Mouse (Mus musculus): Measurements from ENCODE around the gene Sntb2. TPM values are rescaled to one million over a fixed set of nuclear protein-coding genes. Genes with fewer than 3 reads are reported as not detected.
"Not testable (repeated sequence)": the region's sequence is repeated elsewhere in the genome, so short reads cannot be mapped to it uniquely, and the experiment has no call there.

Sntb2 gene
- polyA plus RNA-seq, 1 experiment from 2014 or later: 4.9 TPM

DNA sequence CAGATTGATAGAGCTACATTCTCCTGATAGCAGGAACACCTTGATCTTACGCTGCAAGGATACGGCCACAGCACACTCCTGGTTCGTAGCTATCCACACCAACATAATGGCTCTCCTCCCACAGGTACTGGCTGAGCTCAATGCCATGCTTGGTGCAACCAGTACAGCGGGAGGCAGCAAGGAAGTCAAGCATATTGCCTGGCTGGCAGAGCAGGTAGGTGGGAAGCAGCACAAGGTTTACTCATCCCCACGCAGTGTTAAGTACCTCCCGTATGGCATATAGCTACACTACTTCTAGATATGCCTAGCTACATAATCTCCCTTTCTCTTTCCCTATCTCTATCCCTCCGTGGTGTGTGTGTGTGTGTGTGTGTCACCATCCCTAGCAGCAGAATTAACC is 55.8 kb downstream of the Sntb2 start:
- 88% methylated on average over 7 of the region's 7 CpGs for WGBS
- Histone ChIP-seq H3K9ac (ENCODE audit: low read depth, low read length) (no peak overlapping the region), H3K9me3 (ENCODE audit: control insufficient read depth, low read length) (no peaks in the 10 kb centered on the region), H3K36me3 (ENCODE audit: control insufficient read depth, insufficient read depth, low read length) (no peaks in the 10 kb centered on the region), H3K27me3 (replicated peaks; ENCODE audit: control insufficient read depth, insufficient read depth, low read length) (no peaks in the 10 kb centered on the region), H3K4me2 (no peak overlapping the region), H3K4me3 (ENCODE audit: low read depth, low read length) (no peak overlapping the region), H3K4me1 (replicated peaks; ENCODE audit: control insufficient read depth, insufficient read depth, low read length) (no peaks in the 10 kb centered on the region), H3K27ac (ENCODE audit: low read depth, low read length) (no peak overlapping the region)
- no peak for ATAC-seq (replicated peaks; ENCODE audit: low FRiP score)
- DNase-seq (ENCODE audit: low spot score): no peak

DNA sequence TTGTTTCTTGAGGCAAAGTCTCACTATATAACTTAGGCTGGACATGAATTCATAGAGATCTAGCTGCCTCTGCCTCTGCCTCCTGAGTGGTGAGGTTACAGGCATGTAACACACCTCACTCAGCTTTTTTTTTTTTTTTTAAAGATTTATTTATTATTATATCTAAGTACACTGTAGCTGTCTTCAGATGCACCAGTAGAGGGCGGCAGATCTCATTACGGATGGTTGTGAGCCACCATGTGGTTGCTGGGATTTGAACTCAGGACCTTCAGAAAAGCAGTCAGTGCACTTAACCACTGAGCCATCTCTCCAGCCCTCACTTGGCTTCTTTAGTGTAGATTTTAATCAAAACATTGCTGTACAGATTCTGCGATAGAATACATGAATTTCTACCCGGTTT is 60.8 kb downstream of the Sntb2 start:
- not testable (repeated sequence) for H3K4me2 ChIP-seq; H3K27ac ChIP-seq (ENCODE audit: low read depth, low read length); H3K36me3 ChIP-seq (ENCODE audit: control insufficient read depth, insufficient read depth, low read length); H3K4me3 ChIP-seq (ENCODE audit: low read depth, low read length); DNase-seq (ENCODE audit: low spot score); ATAC-seq (replicated peaks; ENCODE audit: low FRiP score); H3K27me3 ChIP-seq (replicated peaks; ENCODE audit: control insufficient read depth, insufficient read depth, low read length); H3K4me1 ChIP-seq (replicated peaks; ENCODE audit: control insufficient read depth, insufficient read depth, low read length); H3K9ac ChIP-seq (ENCODE audit: low read depth, low read length); H3K9me3 ChIP-seq (ENCODE audit: control insufficient read depth, low read length)
- 79% methylated on average over 4 of the region's 4 CpGs for WGBS

DNA sequence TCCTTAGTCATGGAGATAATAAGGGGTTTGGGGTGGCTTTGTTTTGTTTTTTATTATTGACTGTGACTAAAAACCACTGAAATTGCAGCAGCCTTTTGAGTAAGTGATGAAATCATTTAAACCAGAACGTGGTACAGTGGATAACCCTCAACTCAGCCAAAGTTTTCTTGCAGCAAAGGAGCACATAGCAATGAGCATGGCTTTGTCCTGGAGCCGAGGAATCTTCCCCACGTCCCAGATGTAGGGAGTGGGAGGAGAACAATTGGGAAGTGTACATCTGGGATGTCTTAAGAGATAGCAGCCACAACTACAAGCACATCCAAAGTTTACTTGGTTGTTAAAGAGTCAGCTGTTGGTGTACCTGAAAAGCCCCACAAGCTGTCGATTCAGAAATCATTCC is 61.9 kb downstream of the Sntb2 start:
- no peak overlapping the region for H3K4me2 ChIP-seq
- no peak for DNase-seq (ENCODE audit: low spot score)
- H3K9ac ChIP-seq (ENCODE audit: low read depth, low read length): no peak overlapping the region
- no peaks in the 10 kb centered on the region for H3K27me3 ChIP-seq (replicated peaks; ENCODE audit: control insufficient read depth, insufficient read depth, low read length)
- 82% methylated on average over 4 of the region's 4 CpGs for WGBS
- no peak for ATAC-seq (replicated peaks; ENCODE audit: low FRiP score)
- H3K9me3 ChIP-seq (ENCODE audit: control insufficient read depth, low read length): no peaks in the 10 kb centered on the region
- H3K27ac ChIP-seq (ENCODE audit: low read depth, low read length): no peak overlapping the region
- no peaks in the 10 kb centered on the region for H3K36me3 ChIP-seq (ENCODE audit: control insufficient read depth, insufficient read depth, low read length)
- H3K4me3 ChIP-seq (ENCODE audit: low read depth, low read length): no peak overlapping the region
- no peaks in the 10 kb centered on the region for H3K4me1 ChIP-seq (replicated peaks; ENCODE audit: control insufficient read depth, insufficient read depth, low read length)

DNA sequence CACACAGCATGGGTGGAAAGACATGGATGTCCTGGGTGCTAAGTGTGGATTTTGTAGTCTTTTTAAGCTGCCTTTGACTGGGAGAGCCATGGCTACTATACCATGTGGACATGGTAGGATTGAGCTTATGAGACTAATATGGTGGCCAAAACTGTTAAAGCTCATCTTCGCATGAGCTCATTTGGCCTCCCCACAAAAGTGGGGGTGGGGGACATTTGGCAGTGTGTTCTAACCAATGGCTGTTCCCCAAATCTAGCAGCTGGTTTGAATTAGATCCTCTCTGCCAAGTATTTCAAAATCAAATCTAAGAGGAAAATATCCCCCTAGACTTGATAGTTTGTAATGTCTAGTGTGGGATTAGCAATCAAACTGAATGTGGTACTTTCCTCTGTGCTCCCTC is 63.5 kb downstream of the Sntb2 start:
- no peak for ATAC-seq (replicated peaks; ENCODE audit: low FRiP score)
- Histone ChIP-seq H3K4me3 (ENCODE audit: low read depth, low read length) (no peak overlapping the region), H3K27me3 (replicated peaks; ENCODE audit: control insufficient read depth, insufficient read depth, low read length) (no peaks in the 10 kb centered on the region), H3K9me3 (ENCODE audit: control insufficient read depth, low read length) (no peaks in the 10 kb centered on the region), H3K9ac (ENCODE audit: low read depth, low read length) (no peak overlapping the region), H3K4me2 (no peak overlapping the region), H3K36me3 (ENCODE audit: control insufficient read depth, insufficient read depth, low read length) (no peaks in the 10 kb centered on the region; the same call in 1 of the 2 replicates), H3K27ac (ENCODE audit: low read depth, low read length) (no peak overlapping the region), H3K4me1 (replicated peaks; ENCODE audit: control insufficient read depth, insufficient read depth, low read length) (no peaks in the 10 kb centered on the region)
- 85% methylated on average over 1 of the region's 1 CpGs for WGBS
- no peak for DNase-seq (ENCODE audit: low spot score)

DNA sequence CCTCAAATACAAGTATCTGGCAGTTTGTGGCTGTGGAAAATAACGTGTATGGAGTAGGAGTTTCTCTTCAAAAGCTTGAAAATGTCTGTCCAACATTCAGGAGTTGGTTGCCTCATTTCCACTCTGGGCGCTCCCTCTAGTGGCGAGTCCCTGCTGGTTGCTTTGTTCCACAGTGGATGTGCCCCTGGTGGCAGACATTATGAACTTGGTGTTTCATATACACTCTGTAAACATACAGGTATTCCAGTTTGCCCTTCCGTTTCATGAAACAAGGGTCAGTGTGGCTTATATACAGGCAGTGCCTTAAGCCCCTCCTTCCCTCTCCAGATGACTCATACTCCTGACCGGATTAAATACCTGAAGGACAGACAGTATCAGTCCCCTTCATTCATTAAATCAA is 67.0 kb downstream of the Sntb2 start:
- DNase-seq (ENCODE audit: low spot score) (peak; percentile 77), ATAC-seq (replicated peaks; ENCODE audit: low FRiP score) (peak; percentile 69)
- no peak overlapping the region for H3K4me2 ChIP-seq
- no peaks in the 10 kb centered on the region; the same call in 1 of the 2 replicates for H3K36me3 ChIP-seq (ENCODE audit: control insufficient read depth, insufficient read depth, low read length)
- no peak overlapping the region for H3K27ac ChIP-seq (ENCODE audit: low read depth, low read length)
- H3K9ac ChIP-seq (ENCODE audit: low read depth, low read length): no peak overlapping the region
- no peaks in the 10 kb centered on the region for H3K4me1 ChIP-seq (replicated peaks; ENCODE audit: control insufficient read depth, insufficient read depth, low read length)
- WGBS: 32% methylated on average over 5 of the region's 5 CpGs
- H3K27me3 ChIP-seq (replicated peaks; ENCODE audit: control insufficient read depth, insufficient read depth, low read length): no peaks in the 10 kb centered on the region
- H3K9me3 ChIP-seq (ENCODE audit: control insufficient read depth, low read length): no peaks in the 10 kb centered on the region
- no peak overlapping the region for H3K4me3 ChIP-seq (ENCODE audit: low read depth, low read length)

DNA sequence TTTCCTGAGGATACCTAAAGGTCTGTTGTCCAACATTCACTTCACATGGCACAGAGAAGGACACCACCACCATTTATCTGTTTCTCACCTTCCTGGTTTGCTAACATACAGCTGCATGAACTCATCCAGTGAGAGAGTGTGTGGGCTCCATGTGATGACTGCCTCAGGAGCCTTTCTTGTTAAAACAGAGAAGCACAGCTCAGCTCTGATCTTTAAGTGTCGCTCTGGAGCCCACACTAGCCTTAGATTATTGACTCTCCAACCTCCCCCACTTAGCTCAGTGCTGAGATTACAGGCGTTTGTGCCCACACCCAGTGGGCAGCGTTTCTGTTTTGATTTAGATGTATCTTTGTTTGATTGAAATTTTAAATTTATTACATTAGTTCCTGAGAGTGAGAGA is 72.2 kb downstream of the Sntb2 start:
- ATAC-seq (replicated peaks; ENCODE audit: low FRiP score): no peak
- Histone ChIP-seq H3K27ac (ENCODE audit: low read depth, low read length) (no peak overlapping the region), H3K4me2 (no peak overlapping the region), H3K4me1 (replicated peaks; ENCODE audit: control insufficient read depth, insufficient read depth, low read length) (no peaks in the 10 kb centered on the region), H3K9ac (ENCODE audit: low read depth, low read length) (no peak overlapping the region), H3K9me3 (ENCODE audit: control insufficient read depth, low read length) (no peaks in the 10 kb centered on the region), H3K27me3 (replicated peaks; ENCODE audit: control insufficient read depth, insufficient read depth, low read length) (no peaks in the 10 kb centered on the region), H3K4me3 (ENCODE audit: low read depth, low read length) (no peak overlapping the region), H3K36me3 (ENCODE audit: control insufficient read depth, insufficient read depth, low read length) (no peaks in the 10 kb centered on the region; the same call in 1 of the 2 replicates)
- DNase-seq (ENCODE audit: low spot score): no peak
- 82% methylated on average over 3 of the region's 3 CpGs for WGBS

DNA sequence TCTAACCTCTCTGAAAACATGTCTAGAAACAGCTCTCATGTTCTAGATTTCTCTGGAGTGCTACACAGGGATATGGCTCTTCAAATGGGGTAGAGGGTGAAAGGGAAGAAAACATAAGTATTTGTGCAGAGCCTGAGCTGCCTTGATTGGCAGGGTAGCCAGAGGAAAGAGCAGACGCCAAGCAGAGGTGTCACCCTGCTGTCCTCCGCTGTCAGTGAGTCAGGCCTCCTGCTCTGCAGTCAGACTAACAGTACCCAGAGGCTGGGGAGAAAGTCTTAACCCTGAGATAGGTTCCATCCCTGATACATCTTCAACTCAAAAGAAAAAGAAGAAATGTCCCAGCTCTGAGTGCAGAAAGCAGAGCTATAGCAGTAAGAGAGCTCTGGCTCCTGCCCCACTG is 77.1 kb downstream of the Sntb2 start:
- H3K4me1 ChIP-seq (replicated peaks; ENCODE audit: control insufficient read depth, insufficient read depth, low read length): no peaks in the 10 kb centered on the region
- H3K9ac ChIP-seq (ENCODE audit: low read depth, low read length): no peak overlapping the region
- no peak overlapping the region for H3K27ac ChIP-seq (ENCODE audit: low read depth, low read length)
- H3K9me3 ChIP-seq (ENCODE audit: control insufficient read depth, low read length): no peaks in the 10 kb centered on the region
- no peak overlapping the region for H3K4me3 ChIP-seq (ENCODE audit: low read depth, low read length)
- no peak for ATAC-seq (replicated peaks; ENCODE audit: low FRiP score)
- H3K36me3 ChIP-seq (ENCODE audit: control insufficient read depth, insufficient read depth, low read length): no peaks in the 10 kb centered on the region
- H3K27me3 ChIP-seq (replicated peaks; ENCODE audit: control insufficient read depth, insufficient read depth, low read length): no peaks in the 10 kb centered on the region
- no peak for DNase-seq (ENCODE audit: low spot score)
- no peak overlapping the region for H3K4me2 ChIP-seq
- WGBS: 77% methylated on average over 2 of the region's 2 CpGs

DNA sequence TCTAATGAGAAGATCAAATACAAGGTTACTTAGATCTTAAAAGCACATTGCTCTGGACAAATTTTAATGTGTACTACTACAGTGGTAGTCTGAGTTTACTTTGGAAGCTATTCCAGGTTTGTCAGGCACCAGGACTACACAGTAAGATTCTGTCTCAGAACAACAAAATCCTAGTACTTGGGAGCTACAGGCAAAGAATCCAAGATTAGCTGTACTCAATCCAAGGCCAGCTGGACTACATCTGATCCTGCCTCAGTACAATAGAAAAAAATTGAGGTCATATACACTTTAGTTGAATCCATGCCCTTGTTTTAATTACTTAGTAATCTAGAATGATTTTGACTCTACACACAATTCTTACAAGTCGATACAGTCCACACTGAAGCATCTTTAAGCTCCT is 79.4 kb downstream of the Sntb2 start:
- no peak overlapping the region for H3K4me3 ChIP-seq (ENCODE audit: low read depth, low read length)
- H3K36me3 ChIP-seq (ENCODE audit: control insufficient read depth, insufficient read depth, low read length): no peaks in the 10 kb centered on the region
- H3K4me1 ChIP-seq (replicated peaks; ENCODE audit: control insufficient read depth, insufficient read depth, low read length): no peaks in the 10 kb centered on the region
- DNase-seq (ENCODE audit: low spot score) (no peak), ATAC-seq (replicated peaks; ENCODE audit: low FRiP score) (no peak)
- no peaks in the 10 kb centered on the region for H3K27me3 ChIP-seq (replicated peaks; ENCODE audit: control insufficient read depth, insufficient read depth, low read length)
- no peak overlapping the region for H3K4me2 ChIP-seq
- no peaks in the 10 kb centered on the region for H3K9me3 ChIP-seq (ENCODE audit: control insufficient read depth, low read length)
- WGBS: 87% methylated on average over 1 of the region's 1 CpGs
- H3K27ac ChIP-seq (ENCODE audit: low read depth, low read length): no peak overlapping the region
- no peak overlapping the region for H3K9ac ChIP-seq (ENCODE audit: low read depth, low read length)

DNA sequence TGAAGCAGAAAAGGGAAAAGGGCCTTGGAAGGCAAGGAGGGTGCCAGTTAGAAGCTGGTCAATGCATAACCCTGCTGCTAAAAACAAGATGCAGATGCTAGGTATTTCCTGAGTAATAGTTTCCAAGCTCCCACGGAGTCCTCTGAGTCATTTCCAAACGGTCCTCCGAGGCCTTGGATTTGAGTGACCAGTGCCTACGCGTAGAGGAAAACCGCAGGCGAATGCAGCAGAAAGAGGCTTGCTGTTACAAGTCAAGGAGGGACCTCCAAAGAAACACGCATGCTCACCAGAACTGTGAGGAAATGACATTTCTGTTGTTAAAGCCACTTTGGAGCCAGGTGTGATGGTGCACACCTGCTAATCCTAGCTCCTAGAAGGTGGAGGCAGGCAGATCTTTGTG is 87.9 kb downstream of the Sntb2 start:
- Histone ChIP-seq H3K9me3 (ENCODE audit: control insufficient read depth, low read length) (no peaks in the 10 kb centered on the region), H3K36me3 (ENCODE audit: control insufficient read depth, insufficient read depth, low read length) (no peaks in the 10 kb centered on the region), H3K4me1 (replicated peaks; ENCODE audit: control insufficient read depth, insufficient read depth, low read length) (peaks cover 4% of the 10 kb centered on the region; the same call in 1 of the 2 replicates), H3K27me3 (replicated peaks; ENCODE audit: control insufficient read depth, insufficient read depth, low read length) (no peaks in the 10 kb centered on the region), H3K9ac (ENCODE audit: low read depth, low read length) (no peak overlapping the region), H3K4me2 (no peak overlapping the region), H3K27ac (ENCODE audit: low read depth, low read length) (no peak overlapping the region), H3K4me3 (ENCODE audit: low read depth, low read length) (no peak overlapping the region)
- ATAC-seq (replicated peaks; ENCODE audit: low FRiP score): no peak
- WGBS: 87% methylated on average over 8 of the region's 8 CpGs
- DNase-seq (ENCODE audit: low spot score): no peak
